Mouse (Mus musculus) left cerebral cortex, postnatal 25 days (tissue): ENCODE measurements around the gene Pls3. TPM values are rescaled to one million over a fixed set of nuclear protein-coding genes. Genes with fewer than 3 reads are reported as not detected.
"Not testable (repeated sequence)": the region's sequence is repeated elsewhere in the genome, so short reads cannot be mapped to it uniquely, and the experiment has no call there.

Experiments used
- DNase-seq, 2 experiments: peaks; one replicate each; pipeline ENCODE4 v3.0.0; 2022; ENCODE audit warnings: low spot score in 2 of 2, mixed read lengths in 1 of 2
- intact Hi-C: fragments of 180-260 bp; cut with DNase I; formaldehyde crosslinking; loops from one replicate; pipeline ENCODE4 v1.15.1; 2025
- total RNA-seq, 2 experiments: library from RNA; stranded (reverse); gene quantifications; 2 replicates each; pipeline ENCODE4 v1.2.3; 2021

The Pls3 gene
- total RNA-seq, 2 experiments from 2014 or later: 110 to 128 TPM

DNA sequence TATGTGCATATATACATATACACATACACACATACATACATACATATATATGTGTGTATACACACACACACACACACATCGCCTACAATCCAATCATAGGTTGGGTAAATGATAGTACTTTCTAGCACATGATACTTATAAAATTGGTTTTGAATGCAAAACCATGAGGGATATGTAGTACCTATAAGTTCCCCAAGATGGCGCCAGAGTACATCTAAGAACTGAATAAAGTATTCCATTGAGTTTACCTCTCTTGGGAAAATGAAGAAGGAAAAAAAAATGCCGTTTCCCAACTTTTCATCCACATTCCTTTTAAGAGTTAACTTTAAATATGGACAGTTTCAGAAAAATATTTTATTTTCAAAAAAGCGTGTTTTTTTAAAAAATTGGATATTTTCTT, 78.4 kb downstream of the Pls3 start:
- intact Hi-C loops: loop anchor here (1.0 kb wide), 1 partner anchor 405 kb away; no protein-coding TSS in a partner anchor
- DNase-seq: peak; percentile 39 to 44

DNA sequence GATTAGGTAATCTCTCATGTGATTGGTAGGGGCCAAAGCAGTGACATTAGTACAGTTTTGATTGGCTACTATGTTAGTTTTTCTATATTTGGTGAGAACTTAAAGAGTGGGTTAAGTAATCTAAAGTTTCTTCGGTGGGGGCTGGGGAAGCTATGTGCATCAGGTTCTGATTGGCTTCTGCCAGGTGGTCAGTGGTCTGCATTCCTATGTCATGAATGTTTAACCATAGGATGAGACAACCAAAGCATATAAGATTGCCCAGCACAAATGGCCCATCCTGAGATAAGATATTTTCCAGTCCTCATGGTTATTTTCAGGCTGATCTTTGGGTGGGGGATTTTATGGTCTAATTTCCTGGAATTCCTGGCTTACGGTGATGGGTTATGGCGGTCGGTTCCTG, 95.2 kb downstream of the Pls3 start:
- no peak for DNase-seq
- intact Hi-C loops: no loop called here

DNA sequence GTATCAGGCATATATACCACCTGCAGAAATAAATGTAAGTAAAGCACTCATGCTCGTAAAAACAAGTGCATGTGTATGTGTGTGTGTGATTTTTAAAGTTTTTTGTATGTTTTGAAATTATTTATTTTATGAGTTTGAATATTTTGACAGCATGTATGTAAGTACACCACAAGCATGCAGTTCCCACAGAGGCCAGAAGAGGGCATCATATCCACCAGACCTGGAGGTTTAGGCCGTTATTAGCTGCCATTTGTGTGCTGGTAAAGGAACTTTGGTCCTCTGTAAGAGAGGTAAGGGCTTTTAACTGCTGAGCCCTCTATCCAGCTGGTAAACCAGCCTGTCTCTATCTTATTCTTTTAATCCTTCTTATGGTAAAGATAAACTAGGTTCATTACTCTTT, 97.5 kb downstream of the Pls3 start:
- DNase-seq: no peak
- intact Hi-C loops: no loop called here

DNA sequence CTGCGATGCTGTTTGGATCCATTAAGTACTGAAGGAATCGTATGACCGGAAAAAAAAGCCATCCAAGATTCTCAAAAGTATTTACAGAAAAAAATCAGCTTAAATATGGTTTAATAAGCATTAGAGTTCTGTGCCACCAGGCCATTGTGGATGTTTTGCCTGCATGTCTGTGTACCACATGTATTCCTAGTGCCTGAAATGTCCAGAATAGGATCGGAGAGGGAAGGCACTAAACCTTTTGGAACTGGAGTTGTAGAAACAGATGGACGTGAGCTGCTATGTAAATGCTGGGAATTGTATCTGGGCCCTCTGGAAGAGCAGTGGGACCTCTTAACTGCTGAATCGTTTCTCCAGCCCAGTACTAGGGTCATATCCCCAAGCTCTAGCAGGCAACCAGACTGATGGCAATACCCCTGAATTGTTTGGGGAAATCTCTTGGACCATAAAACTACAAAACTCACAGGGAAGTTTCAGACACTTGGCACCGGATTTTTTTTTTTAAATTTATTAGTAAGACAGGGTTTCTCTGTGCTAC, 110.1 kb downstream of the Pls3 start:
- no peak for DNase-seq
- intact Hi-C loops: no loop called here

DNA sequence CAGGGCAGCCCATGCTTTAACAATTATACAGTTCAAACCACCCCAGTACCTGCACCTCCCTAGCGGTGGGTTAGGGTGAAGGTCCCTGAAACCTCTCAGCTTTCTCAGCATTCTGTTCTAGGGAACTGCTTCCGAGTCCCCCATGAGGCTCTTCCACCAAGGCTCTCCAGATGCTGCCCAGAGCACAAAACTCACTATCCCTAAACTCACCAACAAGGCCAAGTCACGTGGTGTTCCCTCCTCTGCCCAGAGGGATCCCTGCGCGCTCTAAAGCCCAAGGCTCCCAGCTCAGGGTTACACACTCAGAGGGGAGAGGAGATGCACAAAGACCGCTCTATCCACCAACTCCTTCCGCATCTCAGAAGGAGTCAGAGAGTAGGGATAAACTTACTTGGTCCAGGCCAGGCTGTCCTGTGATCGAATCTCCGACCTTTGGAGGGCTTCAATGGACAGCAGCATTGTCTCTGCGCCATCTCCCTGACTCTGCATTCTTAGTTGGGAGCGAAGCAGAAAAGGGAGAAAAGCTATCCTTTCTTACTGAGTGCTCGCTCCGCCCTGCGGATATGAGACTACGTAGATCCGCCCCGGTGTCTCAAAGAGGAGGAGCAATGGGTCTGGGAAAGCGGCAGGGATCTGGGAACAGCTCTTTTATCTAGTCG, 110.7 kb downstream of the Pls3 start:
- peak; percentile 71 to 79 for DNase-seq
- intact Hi-C loops: no loop called here

DNA sequence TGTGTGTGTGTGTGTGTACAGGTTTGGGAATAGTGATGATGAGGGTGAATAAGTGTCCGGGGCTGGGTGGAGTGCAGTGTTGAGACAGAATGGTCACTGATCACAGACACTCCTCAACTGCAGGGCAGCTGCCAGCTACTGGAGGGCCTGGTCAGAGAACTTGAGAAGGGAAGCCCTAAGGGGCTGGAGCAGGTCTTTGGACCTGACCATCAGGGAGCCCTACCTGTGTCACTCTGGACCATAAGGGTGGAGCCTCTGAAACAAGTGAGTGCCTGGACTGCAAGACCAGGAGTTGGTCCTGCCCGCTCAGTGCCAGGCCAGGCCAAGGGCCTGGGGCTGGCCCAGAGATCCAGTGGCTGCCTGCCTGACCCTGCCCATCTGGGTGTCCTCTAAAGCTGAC, 115.5 kb downstream of the Pls3 start:
- DNase-seq, intact Hi-C loops: not testable (repeated sequence)

DNA sequence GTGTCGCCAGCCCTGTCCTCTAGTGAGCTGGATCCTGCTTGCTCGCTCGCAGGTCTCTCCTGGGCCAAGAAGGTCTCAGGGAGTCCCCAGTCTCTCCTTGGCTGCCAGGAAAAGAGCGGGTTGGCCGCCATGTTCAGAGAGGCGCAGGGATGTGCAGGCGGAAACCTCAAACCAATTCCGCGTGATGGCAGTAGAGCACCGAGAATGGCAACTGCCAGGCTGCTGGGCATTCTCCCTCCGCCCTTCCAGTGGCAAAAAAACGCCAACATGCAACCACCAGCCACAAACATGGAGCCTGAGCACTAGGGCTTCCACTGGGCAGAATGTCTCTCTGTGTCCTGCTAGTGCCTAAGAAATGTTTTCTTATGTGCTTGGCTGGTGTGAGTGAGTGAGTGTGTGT, 115.9 kb downstream of the Pls3 start:
- intact Hi-C loops: not testable (repeated sequence)
- DNase-seq: peak in 1 of 2 experiments; percentile 77

DNA sequence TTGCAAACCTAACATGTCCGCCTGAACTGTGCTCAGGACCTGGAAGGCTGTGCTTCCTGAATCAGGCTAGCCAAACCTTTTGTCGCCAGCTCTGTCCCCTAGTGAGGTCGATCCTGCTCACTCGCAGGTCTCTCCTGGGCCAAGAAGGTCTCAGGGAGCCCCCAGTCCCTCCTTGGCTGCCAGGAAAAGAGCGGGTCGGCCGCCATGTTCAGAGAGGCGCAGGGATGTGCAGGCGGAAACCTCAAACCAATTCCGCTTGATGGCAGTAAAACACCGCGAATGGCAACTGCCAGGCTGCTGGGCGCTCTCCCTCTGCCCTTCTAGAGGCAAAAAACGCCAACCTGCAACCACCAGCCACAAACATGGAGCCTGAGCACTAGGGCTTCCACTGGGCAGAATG, 117.0 kb downstream of the Pls3 start:
- DNase-seq: peak in 1 of 2 experiments; percentile 81
- intact Hi-C loops: not testable (repeated sequence)

DNA sequence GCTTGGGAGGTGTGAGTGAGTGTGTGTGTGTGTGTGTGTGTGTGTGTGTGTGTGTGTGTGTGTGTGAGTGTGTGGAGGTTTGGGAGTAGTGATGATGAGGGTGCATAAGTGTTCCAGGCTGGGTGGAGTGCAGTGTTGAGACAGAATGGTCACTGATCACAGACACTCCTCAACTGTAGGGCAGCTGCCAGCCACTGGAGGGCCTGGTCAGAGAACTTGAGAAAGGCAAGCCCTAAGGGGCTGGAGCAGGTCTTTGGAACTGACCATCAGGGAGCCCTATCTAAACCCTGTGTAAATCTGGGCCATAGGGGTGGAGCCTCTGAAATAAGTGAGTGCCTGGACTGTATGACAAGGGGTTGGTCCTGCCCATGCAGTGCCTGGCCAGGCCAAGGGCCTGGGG, 120.5 kb downstream of the Pls3 start:
- intact Hi-C loops: not testable (repeated sequence)

DNA sequence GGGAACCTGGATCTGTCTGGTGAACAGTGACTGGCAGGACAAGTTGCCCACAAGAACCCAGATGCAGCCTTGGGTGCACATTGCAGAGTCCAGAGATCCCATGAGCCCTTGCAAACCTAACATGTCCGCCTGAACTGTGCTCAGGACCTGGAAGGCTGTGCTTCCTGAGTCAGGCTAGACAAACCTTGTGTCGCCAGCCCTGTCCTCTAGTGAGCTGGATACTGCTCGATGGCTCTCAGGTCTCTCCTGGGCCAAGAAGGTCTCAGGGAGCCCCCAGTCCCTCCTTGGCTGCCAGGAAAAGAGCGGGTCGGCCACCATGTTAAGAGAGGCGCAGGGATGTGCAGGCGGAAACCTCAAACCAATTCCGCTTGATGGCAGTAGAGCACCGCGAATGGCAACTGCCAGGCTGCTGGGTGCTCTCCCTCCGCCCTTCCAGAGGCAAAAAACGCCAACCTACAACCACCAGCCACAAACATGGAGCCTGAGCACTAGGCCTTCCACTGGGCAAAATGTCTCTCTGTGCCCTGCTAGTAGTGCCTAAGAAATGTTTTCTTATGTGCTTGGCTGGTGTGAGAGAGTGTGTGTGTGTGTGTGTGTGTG, 124.8 kb downstream of the Pls3 start:
- DNase-seq: peak in 1 of 2 experiments; percentile 64
- intact Hi-C loops: not testable (repeated sequence)

More for the DNA sequence above, 120.5 kb downstream of the Pls3 start:
- not testable (repeated sequence) for DNase-seq

DNA sequence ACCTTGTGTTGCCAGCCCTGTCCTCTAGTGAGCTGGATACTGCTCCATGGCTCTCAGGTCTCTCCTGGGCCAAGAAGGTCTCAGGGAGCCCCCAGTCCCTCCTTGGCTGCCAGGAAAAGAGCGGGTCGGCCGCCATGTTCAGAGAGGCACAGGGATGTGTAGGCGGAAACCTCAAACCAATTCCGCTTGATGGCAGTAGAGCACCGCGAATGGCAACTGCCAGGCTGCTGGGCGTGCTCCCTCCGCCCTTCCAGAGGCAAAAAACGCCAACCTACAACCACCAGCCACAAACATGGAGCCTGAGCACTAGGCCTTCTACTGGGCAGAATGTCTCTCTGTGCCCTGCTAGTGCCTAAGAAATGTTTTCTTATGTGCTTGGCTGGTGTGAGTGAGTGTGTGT, 125.7 kb downstream of the Pls3 start:
- intact Hi-C loops: not testable (repeated sequence)
- peak in 1 of 2 experiments; percentile 80 for DNase-seq

DNA sequence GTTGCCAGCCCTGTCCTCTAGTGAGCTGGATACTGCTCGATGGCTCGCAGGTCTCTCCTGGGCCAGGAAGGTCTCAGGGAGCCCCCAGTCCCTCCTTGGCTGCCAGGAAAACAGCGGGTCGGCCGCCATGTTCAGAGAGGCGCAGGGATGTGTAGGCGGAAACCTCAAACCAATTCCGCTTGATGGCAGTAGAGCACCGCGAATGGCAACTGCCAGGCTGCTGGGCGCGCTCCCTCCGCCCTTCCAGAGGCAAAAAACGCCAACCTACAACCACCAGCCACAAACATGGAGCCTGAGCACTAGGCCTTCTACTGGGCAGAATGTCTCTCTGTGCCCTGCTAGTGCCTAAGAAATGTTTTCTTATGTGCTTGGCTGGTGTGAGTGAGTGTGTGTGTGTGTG, 130.5 kb downstream of the Pls3 start:
- intact Hi-C loops: not testable (repeated sequence)
- DNase-seq: peak in 1 of 2 experiments; percentile 84

DNA sequence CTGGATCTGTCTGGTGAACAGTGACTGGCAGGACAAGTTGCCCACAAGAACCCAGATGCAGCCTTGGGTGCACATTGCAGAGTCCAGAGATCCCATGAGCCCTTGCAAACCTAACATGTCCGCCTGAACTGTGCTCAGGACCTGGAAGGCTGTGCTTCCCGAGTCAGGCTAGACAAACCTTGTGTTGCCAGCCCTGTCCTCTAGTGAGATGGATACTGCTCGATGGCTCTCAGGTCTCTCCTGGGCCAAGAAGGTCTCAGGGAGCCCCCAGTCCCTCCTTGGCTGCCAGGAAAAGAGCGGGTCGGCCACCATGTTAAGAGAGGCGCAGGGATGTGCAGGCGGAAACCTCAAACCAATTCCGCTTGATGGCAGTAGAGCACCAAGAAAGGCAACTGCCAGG, 135.5 kb downstream of the Pls3 start:
- DNase-seq, intact Hi-C loops: not testable (repeated sequence)
